ENCODE assay signal across 28 mouse cellular contexts in genomic region chr9:96908737-96909136, GRCm38 (mm10). TPM values are rescaled to one million over a fixed set of nuclear protein-coding genes. Genes with fewer than 3 reads are reported as not detected.
DNase-seq lines count a peak whose midpoint lies in the region; ATAC-seq and TF ChIP-seq lines count a peak whose summit lies in the region.
"Had no signal": no experiment of that assay in that cellular context is flagged by ENCODE, and none has a peak within 500 bp of the region (broad histone marks: within the 10 kb centered on the region; RNA-seq: fewer than 3 reads in every experiment).

No protein-coding gene starts in this region.

- DNase-seq in intestine, embryonic 14.5 days (ENCODE audit: low spot score) = peak; percentile 34
- DNase-seq in left cerebral cortex, adult 11 months (ENCODE audit: low spot score) = no peak
- no peak for DNase-seq in urinary bladder, adult 2 months (ENCODE audit: low spot score)
- DNase-seq: adrenal gland, adult 2 months; adrenal gland, postnatal 14 days; B cell, adult 2 months; cerebellum, adult 11 months; cerebellum, adult 2 months; cerebellum, adult 9-11 months; cerebellum, postnatal 25 days; forebrain, postnatal 0 days; gastrocnemius, postnatal 25 days; heart, adult 18-20 months; heart, postnatal 10 days; heart, postnatal 36 days had no signal

- H3K9ac ChIP-seq in intestine, embryonic 14.5 days (ENCODE audit: low read length) = no peak overlapping the region
- H3K9ac ChIP-seq in intestine, embryonic 16.5 days (ENCODE audit: low read depth, low read length) = no peak overlapping the region
- no peak overlapping the region for H3K9ac ChIP-seq in kidney, embryonic 15.5 days
- H3K9ac ChIP-seq: embryonic facial prominence, embryonic 12.5 days; embryonic facial prominence, embryonic 15.5 days; forebrain, postnatal 0 days; heart, embryonic 12.5 days; heart, embryonic 15.5 days; hindbrain, embryonic 13.5 days had no signal

- H3K4me2 ChIP-seq in intestine, embryonic 14.5 days (ENCODE audit: low read length) = no peak overlapping the region
- H3K4me2 ChIP-seq in intestine, embryonic 16.5 days (ENCODE audit: low read depth, low read length) = no peak overlapping the region
- H3K4me2 ChIP-seq in myocyte (ENCODE audit: low read depth) = no peak overlapping the region
- no peak overlapping the region for H3K4me2 ChIP-seq in kidney, embryonic 15.5 days
- H3K4me2 ChIP-seq: embryonic facial prominence, embryonic 12.5 days; embryonic facial prominence, embryonic 15.5 days; heart, embryonic 12.5 days; heart, embryonic 15.5 days; hindbrain, embryonic 13.5 days had no signal

- H3K4me1 ChIP-seq in intestine, embryonic 14.5 days (replicated peaks; ENCODE audit: control insufficient read depth, insufficient read depth, low read length) = no peaks in the 10 kb centered on the region
- peaks cover 3% of the 10 kb centered on the region for H3K4me1 ChIP-seq in intestine, embryonic 16.5 days (ENCODE audit: control insufficient read depth, insufficient read depth, low read length)
- H3K4me1 ChIP-seq in kidney, embryonic 15.5 days = no peaks in the 10 kb centered on the region
- H3K4me1 ChIP-seq: embryonic facial prominence, embryonic 12.5 days; embryonic facial prominence, embryonic 15.5 days; heart, embryonic 12.5 days; hindbrain, embryonic 10.5 days had no signal

- no peak overlapping the region for H3K4me3 ChIP-seq in intestine, embryonic 14.5 days (ENCODE audit: low read depth, low read length)
- no peak overlapping the region for H3K4me3 ChIP-seq in intestine, embryonic 16.5 days (ENCODE audit: low read length)
- no peak overlapping the region for H3K4me3 ChIP-seq in myocyte
- H3K4me3 ChIP-seq in kidney, embryonic 15.5 days (replicated peaks) = no peak overlapping the region
- H3K4me3 ChIP-seq: embryonic facial prominence, embryonic 12.5 days; embryonic facial prominence, embryonic 15.5 days; heart, embryonic 12.5 days; heart, embryonic 15.5 days; hindbrain, embryonic 10.5 days; hindbrain, embryonic 13.5 days had no signal

- TF ChIP-seq POLR2A in myocyte (IDR thresholded peaks at IDR 0.05; ENCODE audit: insufficient read length, low read depth) = no peak

- H3K36me3 ChIP-seq in intestine, embryonic 14.5 days (ENCODE audit: control insufficient read depth, insufficient read depth, low read length) = no peaks in the 10 kb centered on the region
- no peaks in the 10 kb centered on the region for H3K36me3 ChIP-seq in intestine, embryonic 16.5 days (ENCODE audit: control insufficient read depth, insufficient read depth, low read length)
- no peaks in the 10 kb centered on the region for H3K36me3 ChIP-seq in myocyte (ENCODE audit: control insufficient read depth, insufficient read depth)
- no peaks in the 10 kb centered on the region for H3K36me3 ChIP-seq in kidney, embryonic 15.5 days
- H3K36me3 ChIP-seq: embryonic facial prominence, embryonic 12.5 days; embryonic facial prominence, embryonic 15.5 days; G1E; heart, embryonic 12.5 days; heart, embryonic 15.5 days; hindbrain, embryonic 10.5 days; hindbrain, embryonic 13.5 days had no signal

- no peak overlapping the region for H3ac ChIP-seq in myocyte (ENCODE audit: control insufficient read depth, insufficient read length)

- H3K27me3 ChIP-seq in intestine, embryonic 14.5 days (replicated peaks; ENCODE audit: control insufficient read depth, insufficient read depth, low read length) = no peaks in the 10 kb centered on the region
- H3K27me3 ChIP-seq in intestine, embryonic 16.5 days (replicated peaks; ENCODE audit: control insufficient read depth, insufficient read depth, low read length) = no peaks in the 10 kb centered on the region
- peaks cover 20% of the 10 kb centered on the region for H3K27me3 ChIP-seq in myocyte (ENCODE audit: control insufficient read depth, insufficient read depth, insufficient read length)
- H3K27me3 ChIP-seq in kidney, embryonic 15.5 days = no peaks in the 10 kb centered on the region
- H3K27me3 ChIP-seq: embryonic facial prominence, embryonic 12.5 days; embryonic facial prominence, embryonic 15.5 days; heart, embryonic 12.5 days; heart, embryonic 15.5 days; hindbrain, embryonic 13.5 days had no signal

- no peaks in the 10 kb centered on the region for H3K79me2 ChIP-seq in myocyte (ENCODE audit: control insufficient read depth, insufficient read depth)

- no peak for ATAC-seq in intestine, embryonic 14.5 days (replicated peaks; ENCODE audit: low FRiP score, low TSS enrichment, low read depth)
- ATAC-seq in intestine, embryonic 16.5 days = 0 out of 2 replicates have a peak, but pooled peaks have one; percentile 31
- no peak for ATAC-seq in kidney, embryonic 15.5 days (replicated peaks; ENCODE audit: low FRiP score)
- ATAC-seq: forebrain, embryonic 14.5 days; forebrain, postnatal 0 days; hindbrain, postnatal 0 days; Patski had no signal

- no peak overlapping the region for H3K27ac ChIP-seq in intestine, embryonic 14.5 days (ENCODE audit: low read depth)
- H3K27ac ChIP-seq in intestine, embryonic 16.5 days (ENCODE audit: low read length) = peak overlapping the region; percentile 65; the same call in 1 of the 2 replicates
- no peak overlapping the region for H3K27ac ChIP-seq in kidney, embryonic 15.5 days
- H3K27ac ChIP-seq: embryonic facial prominence, embryonic 12.5 days; embryonic facial prominence, embryonic 15.5 days; heart, embryonic 15.5 days; hindbrain, embryonic 10.5 days; hindbrain, embryonic 13.5 days; hindbrain, postnatal 0 days had no signal

- 75% methylated on average over 2 of the region's 2 CpGs for WGBS in intestine, embryonic 14.5 days
- 66% methylated on average over 2 of the region's 2 CpGs for WGBS in intestine, embryonic 16.5 days
- 96% methylated on average over 2 of the region's 2 CpGs for WGBS in kidney, embryonic 15.5 days

- no peaks in the 10 kb centered on the region for H3K9me3 ChIP-seq in intestine, embryonic 14.5 days (ENCODE audit: control insufficient read depth, low read length)
- no peaks in the 10 kb centered on the region for H3K9me3 ChIP-seq in intestine, embryonic 16.5 days (ENCODE audit: control insufficient read depth, low read length)
- H3K9me3 ChIP-seq in kidney, embryonic 15.5 days (replicated peaks) = no peaks in the 10 kb centered on the region
- H3K9me3 ChIP-seq: embryonic facial prominence, embryonic 12.5 days; embryonic facial prominence, embryonic 15.5 days; G1E; heart, embryonic 12.5 days; heart, embryonic 15.5 days; hindbrain, embryonic 10.5 days; hindbrain, embryonic 13.5 days had no signal

TF ChIP-seq in myocyte, 11 proteins besides CTCF, POLR2A, EP300 and RAD21:
- TF ChIP-seq CEBPB (IDR thresholded peaks at IDR 0.05; ENCODE audit: insufficient read depth, poor library complexity, severe bottlenecking) (no peak), MAX (IDR thresholded peaks at IDR 0.05; ENCODE audit: low read depth) (no peak), MYOG (IDR thresholded peaks at IDR 0.05; ENCODE audit: control insufficient read depth in 1 of 3, insufficient read depth in 1 of 3, insufficient read length in 2 of 3, low read depth in 2 of 3) (peak in 2 of 3 experiments; percentile 17 to 71), MYOD1 (IDR thresholded peaks at IDR 0.05; ENCODE audit: control insufficient read depth in 1 of 3, insufficient read length in 2 of 3, low read depth in 2 of 3) (peak in 2 of 3 experiments; percentile 69 to 74)

RNA-seq across cellular contexts. Expression of gene Pxylp1, which starts 16.3 kb away (rescaled TPM):
- polyA plus RNA-seq in intestine, embryonic 14.5 days (2014; fragmentation: Nextera tagmentation; extraction: Ambion mirVana) = 56.2 and 67.0 TPM in 2 replicates
- polyA plus RNA-seq in intestine, embryonic 16.5 days (2015; fragmentation: Nextera tagmentation; extraction: Ambion mirVana) = 35.2 and 38.1 TPM in 2 replicates
- polyA plus RNA-seq in myocyte (2012; fragmentation: generic; extraction: Trizol) = 3.1 TPM
- 17.0 and 18.8 TPM in 2 replicates for polyA plus RNA-seq in kidney, embryonic 15.5 days (2015; fragmentation: Nextera tagmentation; extraction: Ambion mirVana)
- polyA plus RNA-seq in urinary bladder, adult 2 months (2012; rRNA removed) = 6.6 and 7.6 TPM in 2 replicates
- polyA plus RNA-seq: G1E had no signal
